ENCODE assay signal across 23 mouse cellular contexts in the genomic region with DNA sequence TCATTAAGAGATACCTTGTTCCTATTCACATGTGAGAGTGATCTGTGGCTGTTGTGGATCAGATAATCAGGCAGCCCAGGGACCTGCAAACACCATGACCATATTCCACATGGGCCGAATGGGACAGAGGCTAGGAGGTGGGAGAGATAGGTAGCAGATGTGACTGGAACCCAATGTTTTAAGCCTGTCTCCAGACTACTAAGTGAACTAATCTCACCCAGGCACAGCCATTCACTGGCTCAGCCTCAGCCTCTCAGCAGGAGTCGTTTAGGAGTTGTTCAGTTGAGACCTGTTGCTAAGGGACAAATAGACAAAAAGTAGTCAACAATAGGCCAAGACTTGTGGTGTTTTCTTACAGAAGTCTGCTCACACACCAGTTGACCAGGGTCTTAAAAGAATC. TPM values are rescaled to one million over a fixed set of nuclear protein-coding genes. Genes with fewer than 3 reads are reported as not detected.
A peak's percentile ranks its signal among the peaks of the same experiment; 100 is the strongest.
DNase-seq lines count a peak whose midpoint lies in the region; ATAC-seq lines count a peak whose summit lies in the region.
"Had no signal": no experiment of that assay in that cellular context is flagged by ENCODE, and none has a peak within 500 bp of the region (broad histone marks: within the 10 kb centered on the region; RNA-seq: fewer than 3 reads in every experiment).

No protein-coding gene starts in this region.

- no peak overlapping the region for H3K27ac ChIP-seq in midbrain, embryonic 11.5 days (ENCODE audit: low read depth, low read length)
- H3K27ac ChIP-seq in midbrain, embryonic 15.5 days: no peak overlapping the region
- no peak overlapping the region for H3K27ac ChIP-seq in limb, embryonic 12.5 days
- H3K27ac ChIP-seq: embryonic facial prominence, embryonic 13.5 days; forebrain, embryonic 13.5 days; forebrain, embryonic 15.5 days had no signal

- no peak overlapping the region for H3K4me2 ChIP-seq in midbrain, embryonic 11.5 days
- no peak overlapping the region for H3K4me2 ChIP-seq in midbrain, embryonic 15.5 days
- H3K4me2 ChIP-seq in limb, embryonic 12.5 days: no peak overlapping the region
- H3K4me2 ChIP-seq: embryonic facial prominence, embryonic 13.5 days; forebrain, embryonic 13.5 days; forebrain, embryonic 15.5 days had no signal

- no peaks in the 10 kb centered on the region for H3K36me3 ChIP-seq in midbrain, embryonic 11.5 days (ENCODE audit: control insufficient read depth, insufficient read depth, low read length)
- H3K36me3 ChIP-seq in midbrain, embryonic 15.5 days (replicated peaks): no peaks in the 10 kb centered on the region
- H3K36me3 ChIP-seq in limb, embryonic 12.5 days: no peaks in the 10 kb centered on the region
- H3K36me3 ChIP-seq: embryonic facial prominence, embryonic 13.5 days; forebrain, embryonic 15.5 days had no signal

- no peak for ATAC-seq in midbrain, embryonic 11.5 days (ENCODE audit: low FRiP score)
- no peak for ATAC-seq in midbrain, embryonic 15.5 days (replicated peaks)
- peak; percentile 37; the same call in 1 of the 2 replicates for ATAC-seq in limb, embryonic 12.5 days (ENCODE audit: insufficient number of reproducible peaks, insufficient read depth, low FRiP score, low TSS enrichment, low read depth)
- ATAC-seq: activated CD4-positive, CD25-positive, alpha-beta regulatory T cell, adult 4 months; forebrain, embryonic 13.5 days; forebrain, embryonic 15.5 days; forebrain, postnatal 0 days had no signal

- peak; percentile 84 for DNase-seq in heart, adult 11 months
- no peak for DNase-seq in heart, adult 18-20 months
- peak; percentile 47 for DNase-seq in midbrain, embryonic 11.5 days (ENCODE audit: low spot score, missing footprints)
- peak; percentile 40 for DNase-seq in R1 (ENCODE audit: low read depth, low spot score)
- DNase-seq in urinary bladder, postnatal 10 days (ENCODE audit: low spot score): no peak
- no peak for DNase-seq in ovary, postnatal 14 days (ENCODE audit: low spot score)
- DNase-seq: adrenal gland, adult 8-10 months; adrenal gland, postnatal 14 days; adrenal gland, postnatal 36 days; cerebellum, adult 11-12 months; cerebellum, adult 2 months; cerebellum, adult 9-10 months; cerebellum, postnatal 10 days; cerebellum, postnatal 25 days; forebrain, postnatal 0 days had no signal

- H3K9ac ChIP-seq in midbrain, embryonic 11.5 days (ENCODE audit: low read length): no peak overlapping the region
- no peak overlapping the region for H3K9ac ChIP-seq in midbrain, embryonic 15.5 days
- no peak overlapping the region for H3K9ac ChIP-seq in limb, embryonic 12.5 days (replicated peaks)
- H3K9ac ChIP-seq: embryonic facial prominence, embryonic 13.5 days; forebrain, embryonic 13.5 days; forebrain, embryonic 15.5 days; forebrain, postnatal 0 days had no signal

- H3K4me3 ChIP-seq in midbrain, embryonic 11.5 days (ENCODE audit: low read depth, low read length): no peak overlapping the region
- no peak overlapping the region for H3K4me3 ChIP-seq in midbrain, embryonic 15.5 days
- H3K4me3 ChIP-seq in limb, embryonic 12.5 days (replicated peaks): no peak overlapping the region
- H3K4me3 ChIP-seq: embryonic facial prominence, embryonic 13.5 days; forebrain, embryonic 13.5 days; forebrain, embryonic 15.5 days had no signal

- 20% methylated on average over 2 of the region's 2 CpGs for WGBS in midbrain, embryonic 11.5 days
- WGBS in midbrain, embryonic 15.5 days: 13% methylated on average over 2 of the region's 2 CpGs
- WGBS in limb, embryonic 12.5 days: 29% methylated on average over 2 of the region's 2 CpGs

- H3K4me1 ChIP-seq in midbrain, embryonic 11.5 days (ENCODE audit: control insufficient read depth, insufficient read depth, low read length): no peaks in the 10 kb centered on the region; the same call in 1 of the 2 replicates
- peaks cover 19% of the 10 kb centered on the region for H3K4me1 ChIP-seq in midbrain, embryonic 15.5 days
- H3K4me1 ChIP-seq in limb, embryonic 12.5 days (replicated peaks): no peaks in the 10 kb centered on the region

- no peaks in the 10 kb centered on the region for H3K27me3 ChIP-seq in midbrain, embryonic 11.5 days (ENCODE audit: control insufficient read depth, insufficient read depth, low read length)
- no peaks in the 10 kb centered on the region for H3K27me3 ChIP-seq in midbrain, embryonic 15.5 days (replicated peaks)
- H3K27me3 ChIP-seq in limb, embryonic 12.5 days: no peaks in the 10 kb centered on the region
- H3K27me3 ChIP-seq: embryonic facial prominence, embryonic 13.5 days; forebrain, embryonic 13.5 days; forebrain, embryonic 15.5 days had no signal

- H3K9me3 ChIP-seq in midbrain, embryonic 11.5 days (ENCODE audit: control insufficient read depth, low read length): no peaks in the 10 kb centered on the region
- H3K9me3 ChIP-seq in midbrain, embryonic 15.5 days: no peaks in the 10 kb centered on the region
- no peaks in the 10 kb centered on the region for H3K9me3 ChIP-seq in limb, embryonic 12.5 days
- H3K9me3 ChIP-seq: embryonic facial prominence, embryonic 13.5 days; forebrain, embryonic 13.5 days; forebrain, embryonic 15.5 days had no signal

RNA-seq across cellular contexts. Expression of gene Tmem178, which starts 48.0 kb away (rescaled TPM):
- total RNA-seq in heart, adult 18-20 months (2021): under 1 TPM; 0.28 to 0.50 TPM
- polyA plus RNA-seq in midbrain, embryonic 11.5 days (2014; fragmentation: Nextera tagmentation; extraction: Ambion mirVana): 12.8 and 14.2 TPM in 2 replicates
- polyA plus RNA-seq in midbrain, embryonic 15.5 days (2015; fragmentation: Nextera tagmentation; extraction: Ambion mirVana): 23.5 and 24.7 TPM in 2 replicates
- polyA plus RNA-seq in limb, embryonic 12.5 days (2016; fragmentation: Nextera tagmentation; extraction: Ambion mirVana): 9.0 TPM in 2 replicates
- total RNA-seq: MEL had no signal
- polyA plus RNA-seq: activated CD4-positive, CD25-positive, alpha-beta regulatory T cell, adult 4 months; C2C12 had no signal

Comparison
In these comparisons a context has a peak if more than half of its experiments do, and no peak if none do; other contexts are left out.
1. DNase-seq: peak in heart, adult 11 months (single experiment), midbrain, embryonic 11.5 days (single experiment) and R1 (single experiment); none in heart, adult 18-20 months (0 of 2), urinary bladder, postnatal 10 days (single experiment) and ovary, postnatal 14 days (single experiment).